Mouse (Mus musculus): Measurements from ENCODE around the gene Rnf213.

DNA sequence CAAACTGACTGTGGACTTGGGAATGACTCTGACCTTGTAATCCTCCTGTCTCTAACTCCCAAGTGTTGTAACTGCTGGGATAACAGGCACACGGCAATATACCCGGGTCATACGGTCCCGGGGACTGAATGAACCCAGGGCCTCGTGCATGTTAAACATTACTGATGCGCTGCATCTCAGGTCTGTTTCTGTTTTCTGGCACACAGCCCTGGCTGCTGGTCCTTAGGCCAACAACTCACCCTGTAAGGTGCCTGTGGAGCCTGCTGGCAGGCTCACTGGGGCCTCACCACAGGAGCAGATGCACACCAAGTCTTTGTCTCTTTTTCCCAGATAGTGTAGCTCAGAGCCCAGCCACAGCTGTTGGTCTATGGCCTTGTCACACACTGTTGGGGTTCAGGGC, 14.5 kb downstream of the Rnf213 start:
- TF ChIP-seq POLR2A (IDR thresholded peaks at IDR 0.05; ENCODE audit: borderline replicate concordance, low read depth, low read length) = no peak
- TF ChIP-seq CTCF (IDR thresholded peaks at IDR 0.05; ENCODE audit: low read depth, low read length) = no peak
